ENCODE assay signal across 8 mouse cellular contexts in genomic region chr15:88247974-88248625, GRCm38 (mm10).
A peak's percentile ranks its signal among the peaks of the same experiment; 100 is the strongest.
DNase-seq lines count a peak whose midpoint lies in the region; ATAC-seq and TF ChIP-seq lines count a peak whose summit lies in the region.

No protein-coding gene starts in this region.

- no peak overlapping the region for H3K9ac ChIP-seq in kidney, postnatal 0 days (ENCODE audit: low read depth, low read length)
- no peak overlapping the region for H3K9ac ChIP-seq in liver, embryonic 11.5 days (ENCODE audit: low read depth, low read length)

- no peak overlapping the region for H3K27ac ChIP-seq in kidney, postnatal 0 days
- H3K27ac ChIP-seq in liver, embryonic 11.5 days (ENCODE audit: low read depth, low read length), result no peak overlapping the region

- no peaks in the 10 kb centered on the region for H3K27me3 ChIP-seq in kidney, postnatal 0 days (ENCODE audit: insufficient read depth, low read length)
- H3K27me3 ChIP-seq in liver, embryonic 11.5 days (replicated peaks; ENCODE audit: control insufficient read depth, insufficient read depth, low read length), result no peaks in the 10 kb centered on the region

- peak; percentile 72 for ATAC-seq in granulocyte monocyte progenitor cell, adult 5-6 weeks (replicated peaks; ENCODE audit: poor library complexity, severe bottlenecking)
- no peak; the same call in 1 of the 2 replicates for ATAC-seq in kidney, postnatal 0 days (replicated peaks; ENCODE audit: low FRiP score, low read depth)
- ATAC-seq in liver, embryonic 11.5 days (replicated peaks; ENCODE audit: low FRiP score), result 0 out of 2 replicates have a peak, but pooled peaks have one; percentile 15

- no peak overlapping the region for H3K4me3 ChIP-seq in kidney, postnatal 0 days (replicated peaks; ENCODE audit: low read depth, low read length)
- no peak overlapping the region for H3K4me3 ChIP-seq in liver, embryonic 11.5 days (ENCODE audit: low read depth, low read length)

- no peaks in the 10 kb centered on the region for H3K36me3 ChIP-seq in kidney, postnatal 0 days (ENCODE audit: insufficient read depth, low read length)
- H3K36me3 ChIP-seq in liver, embryonic 11.5 days (ENCODE audit: control insufficient read depth, insufficient read depth, low read length), result no peaks in the 10 kb centered on the region

- H3K4me1 ChIP-seq in kidney, postnatal 0 days (replicated peaks; ENCODE audit: insufficient read depth, low read length), result no peaks in the 10 kb centered on the region
- no peaks in the 10 kb centered on the region for H3K4me1 ChIP-seq in liver, embryonic 11.5 days (replicated peaks; ENCODE audit: control insufficient read depth, insufficient read depth, low read length)

- H3K4me2 ChIP-seq in kidney, postnatal 0 days (ENCODE audit: low read length), result no peak overlapping the region
- H3K4me2 ChIP-seq in liver, embryonic 11.5 days, result no peak overlapping the region

- peak; percentile 43 for DNase-seq in 3134 (ENCODE audit: extremely low read depth, insufficient read length, low spot score)
- DNase-seq in adrenal gland, postnatal 14 days, result peak; percentile 92
- DNase-seq in embryo, embryonic 9.5 days (ENCODE audit: extremely low spot score), result peak; percentile 80
- DNase-seq in kidney, postnatal 0 days (ENCODE audit: low spot score), result peak; percentile 91
- DNase-seq in liver, embryonic 11.5 days (ENCODE audit: low spot score), result peak; percentile 62
- DNase-seq in ovary, adult 18-20 months (ENCODE audit: low spot score), result peak; percentile 47
- DNase-seq in thymus, postnatal 36 days, result peak; percentile 16 to 29

- H3K9me3 ChIP-seq in kidney, postnatal 0 days (replicated peaks; ENCODE audit: low read length), result no peaks in the 10 kb centered on the region
- no peaks in the 10 kb centered on the region for H3K9me3 ChIP-seq in liver, embryonic 11.5 days (ENCODE audit: control insufficient read depth, low read length)

- WGBS in kidney, postnatal 0 days, result 23% methylated on average over 14 of the region's 14 CpGs
- WGBS in liver, embryonic 11.5 days, result 30% methylated on average over 14 of the region's 14 CpGs

- TF ChIP-seq CTCF in kidney, postnatal 0 days (IDR thresholded peaks at IDR 0.05; ENCODE audit: low read depth), result peak; percentile 93

Comparison
In these comparisons a context has a peak if more than half of its experiments do, and no peak if none do; other contexts are left out.
1. DNase-seq: peak in every context shown above with its lines; median percentile 92 in adrenal gland, postnatal 14 days; 91 in kidney, postnatal 0 days; 80 in embryo, embryonic 9.5 days; 62 in liver, embryonic 11.5 days; 47 in ovary, adult 18-20 months; 43 in 3134; 22 in thymus, postnatal 36 days.